Mouse (Mus musculus) lung, embryonic 16.5 days (tissue): ENCODE measurements around the gene Arhgdib. TPM values are rescaled to one million over a fixed set of nuclear protein-coding genes. Genes with fewer than 3 reads are reported as not detected.
A peak's percentile ranks its signal among the peaks of the same experiment; 100 is the strongest.
"Not testable (repeated sequence)": the region's sequence is repeated elsewhere in the genome, so short reads cannot be mapped to it uniquely, and the experiment has no call there.

Source experiments
- ATAC-seq: fragments of 200-750 bp; cut with Nextera tagmentation; 2 replicates; pipeline ENCODE4 v1.8.0; 2017; ENCODE audit warnings: low read depth, mild to moderate bottlenecking, moderate library complexity
- H3K27ac ChIP-seq: fragments of 300-500 bp; sonication (generic); 2 replicates; pipeline ENCODE4 v1.5.1; 2014; ENCODE audit warnings: mild to moderate bottlenecking, control low read depth, low read length
- H3K27me3 ChIP-seq: fragments of 300-500 bp; sonication (generic); 2 replicates; pipeline ENCODE4 v1.6.1; 2014; ENCODE audit warnings: low read depth, low read length, mixed read lengths; ENCODE audit not compliant: control insufficient read depth, insufficient read depth
- H3K36me3 ChIP-seq: fragments of 300-500 bp; sonication (generic); 2 replicates; pipeline ENCODE4 v1.6.1; 2014; ENCODE audit warnings: low read length; ENCODE audit not compliant: control insufficient read depth, insufficient read depth
- H3K4me1 ChIP-seq: fragments of 300-500 bp; sonication (generic); replicated peaks from 2 replicates; pipeline ENCODE4 v1.6.1; 2014; ENCODE audit warnings: low read length, mixed read lengths; ENCODE audit not compliant: control insufficient read depth, insufficient read depth
- H3K4me2 ChIP-seq: fragments of 300-500 bp; sonication (generic); 2 replicates; pipeline ENCODE4 v1.6.1; 2014; ENCODE audit warnings: low read depth, low read length, control low read depth
- H3K4me3 ChIP-seq: fragments of 300-500 bp; sonication (generic); 2 replicates; pipeline ENCODE4 v1.5.1; 2014; ENCODE audit warnings: mild to moderate bottlenecking, low read length, control low read depth
- H3K9ac ChIP-seq: fragments of 300-500 bp; sonication (generic); 2 replicates; pipeline ENCODE4 v1.6.1; 2014; ENCODE audit warnings: low read length, control low read depth
- H3K9me3 ChIP-seq: fragments of 300-500 bp; sonication (generic); 2 replicates; pipeline ENCODE4 v1.6.1; 2016; ENCODE audit warnings: low read length; ENCODE audit not compliant: control insufficient read depth
- WGBS: fragments of 180-500 bp; shearing (Covaris S2); extraction: QIAGEN DNeasy Blood & Tissue Kit; methylation state at CpG from one replicate; pipeline ENCODE4 v1.1.7; 2014; 5-methylcytosine and 5-hydroxymethylcytosine counted together
- polyA plus RNA-seq: library from polyadenylated mRNA; unstranded; fragments of >200 nt; fragmentation: Nextera tagmentation; extraction: Ambion mirVana; gene quantifications from 2 replicates; pipeline ENCODE4 v1.2.1, GENCODE M21; 2015

Arhgdib gene
- polyA plus RNA-seq, 1 experiment from 2014 or later: 85.2 TPM

GRCm38 (mm10) chr6:136979274-136980082 is 37.8 kb upstream of the Arhgdib start:
- 79% methylated on average over 23 of the region's 23 CpGs for WGBS
- no peak overlapping the region for H3K4me2 ChIP-seq
- H3K9ac ChIP-seq: no peak overlapping the region
- no peaks in the 10 kb centered on the region for H3K27me3 ChIP-seq
- H3K9me3 ChIP-seq: no peaks in the 10 kb centered on the region
- ATAC-seq: no peak
- H3K4me1 ChIP-seq: peaks cover 6% of the 10 kb centered on the region
- H3K36me3 ChIP-seq: no peaks in the 10 kb centered on the region
- peak overlapping the region; percentile 67; the same call in 1 of the 2 replicates for H3K27ac ChIP-seq
- H3K4me3 ChIP-seq: no peak overlapping the region

- H3K4me2 ChIP-seq, H3K36me3 ChIP-seq, H3K9ac ChIP-seq, H3K4me1 ChIP-seq, H3K4me3 ChIP-seq, H3K27me3 ChIP-seq, H3K9me3 ChIP-seq: not testable (repeated sequence)
- 0 out of 2 replicates have a peak overlapping the region, but pooled peaks have one; percentile 43 for H3K27ac ChIP-seq
- ATAC-seq: peak; percentile 72
- 22% methylated on average over 4 of the region's 4 CpGs for WGBS
These were observed 27.2 kb upstream of the Arhgdib start for GRCm38 (mm10) chr6:136968877-136969276.

GRCm38 (mm10) chr6:136967466-136967865 is 25.8 kb upstream of the Arhgdib start:
- no peaks in the 10 kb centered on the region for H3K36me3 ChIP-seq
- no peak for ATAC-seq
- no peak overlapping the region for H3K4me2 ChIP-seq
- no peaks in the 10 kb centered on the region for H3K9me3 ChIP-seq
- H3K9ac ChIP-seq: no peak overlapping the region
- no peak overlapping the region for H3K4me3 ChIP-seq
- no peaks in the 10 kb centered on the region for H3K27me3 ChIP-seq
- WGBS: 67% methylated on average over 4 of the region's 4 CpGs
- H3K27ac ChIP-seq: no peak overlapping the region
- H3K4me1 ChIP-seq: no peaks in the 10 kb centered on the region

GRCm38 (mm10) chr6:136965912-136966311 is 24.2 kb upstream of the Arhgdib start:
- 62% methylated on average over 10 of the region's 10 CpGs for WGBS
- Histone ChIP-seq H3K27ac (no peak overlapping the region), H3K4me2 (no peak overlapping the region), H3K9ac (no peak overlapping the region), H3K27me3 (no peaks in the 10 kb centered on the region), H3K4me1 (no peaks in the 10 kb centered on the region), H3K4me3 (no peak overlapping the region), H3K36me3 (no peaks in the 10 kb centered on the region), H3K9me3 (no peaks in the 10 kb centered on the region)
- ATAC-seq: no peak

GRCm38 (mm10) chr6:136964609-136965510 is 23.2 kb upstream of the Arhgdib start:
- no peaks in the 10 kb centered on the region for H3K4me1 ChIP-seq
- WGBS: 57% methylated on average over 13 of the region's 13 CpGs
- no peak overlapping the region for H3K27ac ChIP-seq
- no peaks in the 10 kb centered on the region for H3K9me3 ChIP-seq
- H3K9ac ChIP-seq: no peak overlapping the region
- H3K27me3 ChIP-seq: no peaks in the 10 kb centered on the region
- H3K4me3 ChIP-seq: no peak overlapping the region
- no peak overlapping the region for H3K4me2 ChIP-seq
- no peak for ATAC-seq
- no peaks in the 10 kb centered on the region for H3K36me3 ChIP-seq

GRCm38 (mm10) chr6:136962957-136963356 is 21.3 kb upstream of the Arhgdib start:
- Histone ChIP-seq H3K9me3 (no peaks in the 10 kb centered on the region), H3K27ac (no peak overlapping the region), H3K9ac (no peak overlapping the region), H3K4me1 (no peaks in the 10 kb centered on the region), H3K27me3 (no peaks in the 10 kb centered on the region), H3K4me2 (no peak overlapping the region), H3K4me3 (no peak overlapping the region), H3K36me3 (no peaks in the 10 kb centered on the region)
- ATAC-seq: no peak
- 73% methylated on average over 11 of the region's 11 CpGs for WGBS

- Histone ChIP-seq H3K27ac (no peak overlapping the region), H3K27me3 (no peaks in the 10 kb centered on the region), H3K4me3 (no peak overlapping the region), H3K4me2 (no peak overlapping the region), H3K4me1 (no peaks in the 10 kb centered on the region), H3K9me3 (no peaks in the 10 kb centered on the region), H3K36me3 (no peaks in the 10 kb centered on the region), H3K9ac (no peak overlapping the region)
- WGBS: 45% methylated on average over 11 of the region's 11 CpGs
- no peak for ATAC-seq
These were observed 17.4 kb upstream of the Arhgdib start for GRCm38 (mm10) chr6:136959131-136959530.

- no peak for ATAC-seq
- Histone ChIP-seq H3K27ac (no peak overlapping the region), H3K36me3 (no peaks in the 10 kb centered on the region), H3K9ac (no peak overlapping the region), H3K27me3 (no peaks in the 10 kb centered on the region), H3K9me3 (no peaks in the 10 kb centered on the region), H3K4me3 (no peak overlapping the region), H3K4me2 (no peak overlapping the region), H3K4me1 (no peaks in the 10 kb centered on the region)
- WGBS: 70% methylated on average over 7 of the region's 7 CpGs
These were observed 15.4 kb upstream of the Arhgdib start for GRCm38 (mm10) chr6:136957062-136957461.

- no peak overlapping the region for H3K4me2 ChIP-seq
- no peaks in the 10 kb centered on the region for H3K4me1 ChIP-seq
- H3K9me3 ChIP-seq: no peaks in the 10 kb centered on the region
- H3K9ac ChIP-seq: no peak overlapping the region
- no peaks in the 10 kb centered on the region for H3K36me3 ChIP-seq
- WGBS: 81% methylated on average over 3 of the region's 3 CpGs
- H3K27ac ChIP-seq: no peak overlapping the region
- no peak overlapping the region for H3K4me3 ChIP-seq
- ATAC-seq: no peak
- no peaks in the 10 kb centered on the region for H3K27me3 ChIP-seq
These were observed 13.5 kb upstream of the Arhgdib start for GRCm38 (mm10) chr6:136955240-136955639.
